Mouse (Mus musculus): ENCODE results near the gene 1700021F07Rik. TPM values are rescaled to one million over a fixed set of nuclear protein-coding genes. Genes with fewer than 3 reads are reported as not detected.

Gene 1700021F07Rik
- polyA plus RNA-seq (2015; fragmentation: Illumina TruSeq; extraction: RNeasy Lipid Tissue Mini Kit (QIAGEN cat#74804); ENCODE audit: low read depth, low replicate concordance): not detected

GRCm38 (mm10) chr2:173522376-173522775 lies at the start of gene 1700021F07Rik:
Gene 1700021F07Rik (plus strand): TSS chr2:173522586.

Other genes with a start within 250 kb of the 1700021F07Rik start
- 21.4 TPM for gene Pmepa1, start 246.1 kb upstream of the 1700021F07Rik start, polyA plus RNA-seq (2015; fragmentation: Illumina TruSeq; extraction: RNeasy Lipid Tissue Mini Kit (QIAGEN cat#74804); ENCODE audit: low read depth, low replicate concordance)
- not detected for gene Ankrd60, start 55.8 kb downstream of the 1700021F07Rik start, polyA plus RNA-seq (2015; fragmentation: Illumina TruSeq; extraction: RNeasy Lipid Tissue Mini Kit (QIAGEN cat#74804); ENCODE audit: low read depth, low replicate concordance)
- gene Rab22a, start 137.2 kb downstream of the 1700021F07Rik start, polyA plus RNA-seq (2015; fragmentation: Illumina TruSeq; extraction: RNeasy Lipid Tissue Mini Kit (QIAGEN cat#74804); ENCODE audit: low read depth, low replicate concordance): 18.6 TPM
- not detected for gene 1700010B08Rik, start 196.8 kb downstream of the 1700021F07Rik start, polyA plus RNA-seq (2015; fragmentation: Illumina TruSeq; extraction: RNeasy Lipid Tissue Mini Kit (QIAGEN cat#74804); ENCODE audit: low read depth, low replicate concordance)
- 131 TPM for gene Vapb, start 214.9 kb downstream of the 1700021F07Rik start, polyA plus RNA-seq (2015; fragmentation: Illumina TruSeq; extraction: RNeasy Lipid Tissue Mini Kit (QIAGEN cat#74804); ENCODE audit: low read depth, low replicate concordance)